ENCODE assay signal across 28 mouse cellular contexts in the genomic region with DNA sequence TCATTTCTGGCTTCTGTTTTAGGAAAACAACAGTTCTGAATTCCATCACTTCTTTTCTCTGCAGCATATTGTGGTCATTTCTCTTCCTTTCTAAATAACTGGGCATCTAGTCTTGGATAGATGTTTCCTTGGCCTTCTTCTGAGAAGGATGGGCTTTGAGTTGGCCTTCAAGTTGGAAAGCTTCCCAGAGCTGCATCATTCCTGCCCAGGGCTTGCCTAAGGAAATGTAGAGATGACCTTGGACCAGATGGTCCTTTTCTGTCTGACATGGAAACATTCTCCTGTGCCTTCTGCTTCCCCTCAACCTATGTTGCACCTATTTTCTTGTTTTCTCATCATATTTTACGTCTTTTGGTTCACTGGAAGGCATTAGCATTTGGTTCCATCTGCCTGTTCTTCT.
DNase-seq lines count a peak whose midpoint lies in the region; ATAC-seq lines count a peak whose summit lies in the region.
"Had no signal": no experiment of that assay in that cellular context is flagged by ENCODE, and none has a peak within 500 bp of the region (broad histone marks: within the 10 kb centered on the region; RNA-seq: fewer than 3 reads in every experiment).

No protein-coding gene starts in this region.

- no peak overlapping the region for H3K27ac ChIP-seq in kidney, embryonic 15.5 days
- no peak overlapping the region for H3K27ac ChIP-seq in hindbrain, embryonic 11.5 days (ENCODE audit: low read depth, low read length)
- H3K27ac ChIP-seq: embryonic facial prominence, embryonic 12.5 days; forebrain, embryonic 10.5 days; forebrain, embryonic 15.5 days; gastrocnemius, adult 2 months; heart, embryonic 13.5 days; hindbrain, embryonic 15.5 days; limb, embryonic 13.5 days; lung, embryonic 15.5 days; midbrain, embryonic 12.5 days; neural tube, embryonic 13.5 days had no signal

- 56% methylated on average over 1 of the region's 1 CpGs for WGBS in kidney, embryonic 15.5 days
- 58% methylated on average over 1 of the region's 1 CpGs for WGBS in hindbrain, embryonic 11.5 days

- no peak overlapping the region for H3K4me3 ChIP-seq in kidney, embryonic 15.5 days (replicated peaks)
- H3K4me3 ChIP-seq in hindbrain, embryonic 11.5 days (ENCODE audit: low read depth, low read length) = no peak overlapping the region
- H3K4me3 ChIP-seq: embryonic facial prominence, embryonic 12.5 days; forebrain, embryonic 10.5 days; forebrain, embryonic 15.5 days; gastrocnemius, adult 2 months; heart, embryonic 13.5 days; hindbrain, embryonic 15.5 days; limb, embryonic 13.5 days; lung, embryonic 15.5 days; midbrain, embryonic 12.5 days; neural tube, embryonic 13.5 days had no signal

- H3K36me3 ChIP-seq in kidney, embryonic 15.5 days = no peaks in the 10 kb centered on the region
- no peaks in the 10 kb centered on the region for H3K36me3 ChIP-seq in hindbrain, embryonic 11.5 days (ENCODE audit: control insufficient read depth, insufficient read depth, low read length)
- H3K36me3 ChIP-seq: embryonic facial prominence, embryonic 12.5 days; forebrain, embryonic 10.5 days; forebrain, embryonic 15.5 days; heart, embryonic 13.5 days; hindbrain, embryonic 15.5 days; limb, embryonic 13.5 days; lung, embryonic 15.5 days; midbrain, embryonic 12.5 days; neural tube, embryonic 13.5 days had no signal

- no peak for ATAC-seq in kidney, embryonic 15.5 days (replicated peaks; ENCODE audit: low FRiP score)
- no peak for ATAC-seq in hindbrain, embryonic 11.5 days (ENCODE audit: low FRiP score)
- ATAC-seq in erythroblast, adult 5-6 weeks (replicated peaks; ENCODE audit: low FRiP score, poor library complexity, severe bottlenecking) = no peak
- ATAC-seq: CD4-positive, CD25-positive, alpha-beta regulatory T cell, adult 4 months; forebrain, embryonic 15.5 days; inflammation-experienced regulatory T-cells, adult 6 months had no signal

- H3K9me3 ChIP-seq in kidney, embryonic 15.5 days (replicated peaks) = no peaks in the 10 kb centered on the region
- no peaks in the 10 kb centered on the region for H3K9me3 ChIP-seq in hindbrain, embryonic 11.5 days (ENCODE audit: control insufficient read depth, low read length)
- H3K9me3 ChIP-seq: embryonic facial prominence, embryonic 12.5 days; forebrain, embryonic 10.5 days; forebrain, embryonic 15.5 days; heart, embryonic 13.5 days; hindbrain, embryonic 15.5 days; limb, embryonic 13.5 days; lung, embryonic 15.5 days; midbrain, embryonic 12.5 days; neural tube, embryonic 13.5 days had no signal

- peaks cover 3% of the 10 kb centered on the region; the same call in 1 of the 2 replicates for H3K4me1 ChIP-seq in kidney, embryonic 15.5 days
- H3K4me1 ChIP-seq in hindbrain, embryonic 11.5 days (replicated peaks; ENCODE audit: control insufficient read depth, insufficient read depth, low read length) = no peaks in the 10 kb centered on the region
- H3K4me1 ChIP-seq: embryonic facial prominence, embryonic 12.5 days; forebrain, embryonic 10.5 days; lung, embryonic 15.5 days; midbrain, embryonic 12.5 days had no signal

- H3K27me3 ChIP-seq in kidney, embryonic 15.5 days = no peaks in the 10 kb centered on the region
- H3K27me3 ChIP-seq in hindbrain, embryonic 11.5 days (ENCODE audit: control insufficient read depth, insufficient read depth, low read length) = no peaks in the 10 kb centered on the region
- H3K27me3 ChIP-seq: embryonic facial prominence, embryonic 12.5 days; forebrain, embryonic 15.5 days; hindbrain, embryonic 15.5 days; lung, embryonic 15.5 days; neural tube, embryonic 13.5 days had no signal

- no peak overlapping the region for H3K9ac ChIP-seq in kidney, embryonic 15.5 days
- H3K9ac ChIP-seq in hindbrain, embryonic 11.5 days (ENCODE audit: low read depth, low read length) = no peak overlapping the region
- H3K9ac ChIP-seq: embryonic facial prominence, embryonic 12.5 days; forebrain, embryonic 15.5 days; heart, embryonic 13.5 days; hindbrain, embryonic 15.5 days; limb, embryonic 13.5 days; lung, embryonic 15.5 days; midbrain, embryonic 12.5 days; neural tube, embryonic 13.5 days had no signal

- H3K4me2 ChIP-seq in kidney, embryonic 15.5 days = no peak overlapping the region
- no peak overlapping the region for H3K4me2 ChIP-seq in hindbrain, embryonic 11.5 days (replicated peaks; ENCODE audit: low read depth, low read length)
- H3K4me2 ChIP-seq: embryonic facial prominence, embryonic 12.5 days; forebrain, embryonic 15.5 days; heart, embryonic 13.5 days; hindbrain, embryonic 15.5 days; limb, embryonic 13.5 days; liver, embryonic 11.5 days; lung, embryonic 15.5 days; midbrain, embryonic 12.5 days; neural tube, embryonic 13.5 days had no signal

- peak; percentile 22 for DNase-seq in adrenal gland, postnatal 10 days
- no peak for DNase-seq in adrenal gland, adult 8-10 months
- DNase-seq in ovary, adult 18-20 months (ENCODE audit: low spot score) = peak; percentile 38
- no peak for DNase-seq in ovary, postnatal 10 days (ENCODE audit: low spot score)
- peak; percentile 25 for DNase-seq in cerebellum, adult 9-10 months
- DNase-seq in hindbrain, embryonic 11.5 days (ENCODE audit: low spot score) = no peak
- DNase-seq: embryo, embryonic 11 days; gastrocnemius, adult 2 months; heart, postnatal 10 days; kidney, adult 11 months; kidney, postnatal 25 days; right cerebral cortex, postnatal 25 days; thymus, adult 18-20 months; thymus, postnatal 25 days had no signal

Comparison
In these comparisons a context has a peak if more than half of its experiments do, and no peak if none do; other contexts are left out.
1. DNase-seq: peak in adrenal gland, postnatal 10 days (single experiment), ovary, adult 18-20 months (single experiment) and cerebellum, adult 9-10 months (single experiment); none in adrenal gland, adult 8-10 months (single experiment), ovary, postnatal 10 days (single experiment) and hindbrain, embryonic 11.5 days (single experiment).